Mouse (Mus musculus) MEL (cell line): Measurements from ENCODE around the gene Igf2bp2. TPM values are rescaled to one million over a fixed set of nuclear protein-coding genes. Genes with fewer than 3 reads are reported as not detected.

Experiments used
- DNase-seq: peaks from one replicate; pipeline ENCODE4 v3.0.0; 2011; ENCODE audit warnings: low read depth, low spot score
- H3K27ac ChIP-seq: 2 replicates; pipeline ENCODE4 v1.5.1; 2012; ENCODE audit warnings: low read depth, mild to moderate bottlenecking, control low read depth, low read length, moderate library complexity; ENCODE audit not compliant: control insufficient read depth
- H3K27me3 ChIP-seq, 2 experiments: fragments of 150-350 bp in 1 of 2; sonication (generic) in 1 of 2; 2 replicates each; pipeline ENCODE4 v1.6.1; 2012; ENCODE audit warnings: low read length in 2 of 2, mild to moderate bottlenecking in 2 of 2, improper control_type of control experiment in 1 of 2, moderate library complexity in 1 of 2; ENCODE audit not compliant: insufficient read depth in 2 of 2, control insufficient read depth in 1 of 2
- H3K36me3 ChIP-seq, 2 experiments: 2 replicates each; pipeline ENCODE4 v1.6.1; 2012 to 2014; ENCODE audit warnings: low read length in 2 of 2, improper control_type of control experiment in 1 of 2, inconsistent platforms in 1 of 2, mild to moderate bottlenecking in 1 of 2; ENCODE audit not compliant: insufficient read depth in 2 of 2, control insufficient read depth in 1 of 2
- H3K4me1 ChIP-seq, 2 experiments: fragments of 150-350 bp in 1 of 2; sonication (generic) in 1 of 2; 2 replicates each; pipeline ENCODE4 v1.6.1; 2012; ENCODE audit warnings: low read length in 2 of 2, improper control_type of control experiment in 1 of 2, mild to moderate bottlenecking in 1 of 2; ENCODE audit not compliant: insufficient read depth in 2 of 2, control insufficient read depth in 1 of 2
- H3K4me3 ChIP-seq, 2 experiments: fragments of 150-350 bp in 1 of 2; sonication (generic) in 1 of 2; 2 replicates each; pipeline ENCODE4 v1.5.1; 2012; ENCODE audit warnings: low read depth in 2 of 2, low read length in 2 of 2, mild to moderate bottlenecking in 2 of 2, moderate library complexity in 2 of 2, control low read depth in 1 of 2, improper control_type of control experiment in 1 of 2; ENCODE audit not compliant: control insufficient read depth in 1 of 2, insufficient read depth in 1 of 2
- H3K79me2 ChIP-seq: 2 replicates; pipeline ENCODE4 v1.6.1; 2012; ENCODE audit warnings: mild to moderate bottlenecking, low read length, moderate library complexity; ENCODE audit not compliant: control insufficient read depth, poor library complexity, insufficient read depth
- H3K9ac ChIP-seq: 2 replicates; pipeline ENCODE4 v1.6.1; 2012; ENCODE audit warnings: low read depth, mild to moderate bottlenecking, control low read depth, low read length, moderate library complexity; ENCODE audit not compliant: control insufficient read depth, poor library complexity, severe bottlenecking
- H3K9me3 ChIP-seq: fragments of 150-350 bp; sonication (generic); replicated peaks from 2 replicates; pipeline ENCODE4 v1.6.1; 2012; ENCODE audit warnings: mild to moderate bottlenecking, low read length, improper control_type of control experiment, moderate library complexity; ENCODE audit not compliant: insufficient read depth
- CHD2 ChIP-seq: IDR thresholded peaks from 2 replicates; pipeline ENCODE4 v1.6.1; 2011; ENCODE audit warnings: low read length, improper control_type of control experiment
- CTCF ChIP-seq, 3 experiments: IDR thresholded peaks in 2 of 3; conservative IDR thresholded peaks in 1 of 3; 2 replicates each; pipeline ENCODE4 v1.5.1; 2011 to 2012; ENCODE audit warnings: low read length in 3 of 3, low read depth in 2 of 3, mild to moderate bottlenecking in 2 of 3, improper control_type of control experiment in 1 of 3, inconsistent platforms in 1 of 3, mixed read lengths in 1 of 3, moderate library complexity in 1 of 3; ENCODE audit not compliant: control insufficient read depth in 1 of 3, insufficient read depth in 1 of 3, poor library complexity in 1 of 3, severe bottlenecking in 1 of 3
- ETS1 ChIP-seq: IDR thresholded peaks from 2 replicates; pipeline ENCODE4 v1.6.1; 2012; ENCODE audit warnings: low read depth, mild to moderate bottlenecking, inconsistent platforms, low read length, improper control_type of control experiment, moderate library complexity
- GATA1 ChIP-seq: IDR thresholded peaks from 2 replicates; pipeline ENCODE4 v1.6.1; 2011; ENCODE audit warnings: low read depth, low read length, improper control_type of control experiment
- JUND ChIP-seq: IDR thresholded peaks from 2 replicates; pipeline ENCODE4 v1.6.1; 2011; ENCODE audit warnings: low read depth, mild to moderate bottlenecking, improper control_type of control experiment, low read length
- MAFK ChIP-seq: IDR thresholded peaks from 2 replicates; pipeline ENCODE4 v1.6.1; 2011; ENCODE audit warnings: low read depth, mild to moderate bottlenecking, low read length, improper control_type of control experiment, borderline replicate concordance
- MAZ ChIP-seq: IDR thresholded peaks from 2 replicates; pipeline ENCODE4 v1.6.1; 2012; ENCODE audit warnings: low read depth, mild to moderate bottlenecking, inconsistent platforms, low read length, improper control_type of control experiment
- MXI1 ChIP-seq: IDR thresholded peaks from 2 replicates; pipeline ENCODE4 v1.6.1; 2011; ENCODE audit warnings: mild to moderate bottlenecking, low read depth, low read length, improper control_type of control experiment
- POLR2AphosphoS5 ChIP-seq: IDR thresholded peaks from 2 replicates; pipeline ENCODE4 v1.6.1; 2012; ENCODE audit warnings: low read depth, borderline replicate concordance, mild to moderate bottlenecking, inconsistent platforms, low read length, moderate library complexity, mixed read lengths
- SIN3A ChIP-seq: IDR thresholded peaks from 2 replicates; pipeline ENCODE4 v1.6.1; 2012; ENCODE audit warnings: low read length, improper control_type of control experiment, inconsistent platforms
- TAL1 ChIP-seq: IDR thresholded peaks from 2 replicates; pipeline ENCODE4 v1.6.1; 2012; ENCODE audit warnings: mild to moderate bottlenecking, inconsistent platforms, low read length, moderate library complexity, mixed read lengths
- TCF12 ChIP-seq: IDR thresholded peaks from 2 replicates; pipeline ENCODE4 v1.6.1; 2014; ENCODE audit warnings: low read depth, mild to moderate bottlenecking, inconsistent platforms, low read length, improper control_type of control experiment, moderate library complexity
- ZC3H11A ChIP-seq: IDR thresholded peaks from 2 replicates; pipeline ENCODE4 v1.6.1; 2012; ENCODE audit warnings: low read depth, mild to moderate bottlenecking, inconsistent platforms, low read length, improper control_type of control experiment
- ZNF384 ChIP-seq: IDR thresholded peaks from 2 replicates; pipeline ENCODE4 v1.6.1; 2012; ENCODE audit warnings: low read depth, mild to moderate bottlenecking, inconsistent platforms, low read length, improper control_type of control experiment
- polyA plus RNA-seq, 2 experiments: library from polyadenylated mRNA; stranded (reverse) in 1 of 2; unstranded in 1 of 2; fragments of >175 nt in 1 of 2; fragments of >200 nt in 1 of 2; gene quantifications; 2 replicates each; pipeline versions ENCODE4 v1.2.1 to v1.2.4; 2012; ENCODE audit warnings: low replicate concordance in 2 of 2, low read depth in 1 of 2; ENCODE audit not compliant: insufficient read length in 2 of 2, insufficient read depth in 1 of 2, missing spikeins in 1 of 2
- total RNA-seq: library from RNA; depleted of rRNA; stranded (reverse); fragments of 300-350 nt; gene quantifications from 2 replicates; pipeline ENCODE4 v1.2.3, GENCODE M21; 2012

Igf2bp2 gene
- total and polyA plus RNA-seq, 3 experiments: 0.23 to 0.86 TPM; not detected in 1

GRCm38 (mm10) chr16:22139821-22140220 lies 23.3 kb downstream of the Igf2bp2 start:
- Histone ChIP-seq H3K36me3 (no peaks in the 10 kb centered on the region), H3K4me1 (no peaks in the 10 kb centered on the region), H3K4me3 (no peak overlapping the region), H3K9me3 (no peaks in the 10 kb centered on the region), H3K27me3 (peaks cover 0 to 1% of the 10 kb centered on the region in 2 experiments; a peak in 3 of 4 replicates), H3K27ac (no peak overlapping the region), H3K9ac (no peak overlapping the region), H3K79me2 (no peaks in the 10 kb centered on the region)
- no peak for TF ChIP-seq TCF12
- TF ChIP-seq CHD2: no peak
- no peak for TF ChIP-seq ZNF384
- no peak for TF ChIP-seq MXI1
- no peak for TF ChIP-seq MAFK
- TF ChIP-seq SIN3A: no peak
- TF ChIP-seq ZC3H11A: no peak
- no peak for DNase-seq

- H3K27me3 ChIP-seq: no peaks in the 10 kb centered on the region; a peak in 2 of 4 replicates
- no peaks in the 10 kb centered on the region for H3K36me3 ChIP-seq
- no peak overlapping the region for H3K4me3 ChIP-seq
- no peaks in the 10 kb centered on the region for H3K79me2 ChIP-seq
- H3K9me3 ChIP-seq: no peaks in the 10 kb centered on the region
- no peak overlapping the region for H3K9ac ChIP-seq
- no peaks in the 10 kb centered on the region for H3K4me1 ChIP-seq
- no peak overlapping the region for H3K27ac ChIP-seq
- DNase-seq: no peak
- no peak for TF ChIP-seq POLR2AphosphoS5
- no peak for TF ChIP-seq MAZ
- no peak for TF ChIP-seq TAL1
These were observed 26.9 kb downstream of the Igf2bp2 start for GRCm38 (mm10) chr16:22136198-22136597.

GRCm38 (mm10) chr16:22131321-22131720 lies 31.8 kb downstream of the Igf2bp2 start:
- no peak for DNase-seq
- no peaks in the 10 kb centered on the region; a peak in 1 of 4 replicates for H3K27me3 ChIP-seq
- no peak overlapping the region for H3K9ac ChIP-seq
- H3K9me3 ChIP-seq: no peaks in the 10 kb centered on the region
- H3K4me3 ChIP-seq: no peak overlapping the region
- no peak overlapping the region for H3K27ac ChIP-seq
- no peaks in the 10 kb centered on the region for H3K79me2 ChIP-seq
- H3K36me3 ChIP-seq: no peaks in the 10 kb centered on the region
- no peaks in the 10 kb centered on the region for H3K4me1 ChIP-seq
- TF ChIP-seq JUND: no peak
- no peak for TF ChIP-seq GATA1
- no peak for TF ChIP-seq TAL1
- no peak for TF ChIP-seq CTCF (IDR thresholded peaks at IDR 0.05 in 2 of 3, conservative IDR thresholded peaks at IDR 0.05 in 1 of 3; ENCODE audit: control insufficient read depth in 1 of 3, insufficient read depth in 1 of 3, low read depth in 2 of 3, low read length in 3 of 3, poor library complexity in 1 of 3, severe bottlenecking in 1 of 3)
- no peak for TF ChIP-seq CHD2
- TF ChIP-seq ETS1: no peak
